Mouse (Mus musculus): ENCODE measurements around the gene Scgb1b24. TPM values are rescaled to one million over a fixed set of nuclear protein-coding genes. Genes with fewer than 3 reads are reported as not detected.

The Scgb1b24 gene
- polyA plus RNA-seq (2012; fragmentation: generic; extraction: Trizol): not detected

- no peak for TF ChIP-seq MAX (IDR thresholded peaks at IDR 0.05; ENCODE audit: low read depth)
- no peak for TF ChIP-seq SRF (IDR thresholded peaks at IDR 0.05; ENCODE audit: control insufficient read depth, insufficient read length, low read depth)
- no peak for TF ChIP-seq TCF12 (IDR thresholded peaks at IDR 0.05; ENCODE audit: insufficient read depth, poor library complexity, severe bottlenecking)
- no peak for TF ChIP-seq USF1 (IDR thresholded peaks at IDR 0.05; ENCODE audit: low read depth)
- TF ChIP-seq MYOD1 (IDR thresholded peaks at IDR 0.05; ENCODE audit: control insufficient read depth in 1 of 3, insufficient read length in 2 of 3, low read depth in 2 of 3): no peak
- TF ChIP-seq POLR2A (IDR thresholded peaks at IDR 0.05; ENCODE audit: insufficient read length, low read depth): no peak
- TF ChIP-seq POLR2AphosphoS2 (IDR thresholded peaks at IDR 0.05; ENCODE audit: insufficient read length, low read depth): no peak
- TF ChIP-seq CEBPB (IDR thresholded peaks at IDR 0.05; ENCODE audit: insufficient read depth, poor library complexity, severe bottlenecking): no peak
- TF ChIP-seq MYOG (IDR thresholded peaks at IDR 0.05; ENCODE audit: control insufficient read depth in 1 of 3, insufficient read depth in 1 of 3, insufficient read length in 2 of 3, low read depth in 2 of 3): no peak
- no peak for TF ChIP-seq REST (IDR thresholded peaks at IDR 0.05; ENCODE audit: insufficient read depth, insufficient read length)
- TF ChIP-seq TCF3 (IDR thresholded peaks at IDR 0.05; ENCODE audit: insufficient read length, low read depth): no peak
- no peak for TF ChIP-seq E2F4 (IDR thresholded peaks at IDR 0.05; ENCODE audit: insufficient read depth)
- H3ac ChIP-seq (ENCODE audit: control insufficient read depth, insufficient read length): no peak within 1 kb of the TSS
- no peaks in the 10 kb centered on the region for H3K27me3 ChIP-seq (ENCODE audit: control insufficient read depth, insufficient read depth, insufficient read length)
- H3K4me2 ChIP-seq (ENCODE audit: low read depth): no peak within 1 kb of the TSS
- no peaks in the 10 kb centered on the region for H3K79me2 ChIP-seq (ENCODE audit: control insufficient read depth, insufficient read depth)
- H3K4me3 ChIP-seq: no peak within 1 kb of the TSS
- no peaks in the 10 kb centered on the region for H3K36me3 ChIP-seq (ENCODE audit: control insufficient read depth, insufficient read depth)
These were observed at the start of gene Scgb1b24 for GRCm38 (mm10) chr7:33743499-33743898. TSS of gene Scgb1b24 (plus strand) at chr7:33743799.

- no peak within 1 kb of the TSS for H3K4me2 ChIP-seq (ENCODE audit: low read depth)
- no peaks in the 10 kb centered on the region for H3K36me3 ChIP-seq (ENCODE audit: control insufficient read depth, insufficient read depth)
- H3K27me3 ChIP-seq (ENCODE audit: control insufficient read depth, insufficient read depth, insufficient read length): no peaks in the 10 kb centered on the region
- no peak for TF ChIP-seq TCF3 (IDR thresholded peaks at IDR 0.05; ENCODE audit: insufficient read length, low read depth)
- TF ChIP-seq MAX (IDR thresholded peaks at IDR 0.05; ENCODE audit: low read depth): no peak
- no peak for TF ChIP-seq TCF12 (IDR thresholded peaks at IDR 0.05; ENCODE audit: insufficient read depth, poor library complexity, severe bottlenecking)
- TF ChIP-seq CEBPB (IDR thresholded peaks at IDR 0.05; ENCODE audit: insufficient read depth, poor library complexity, severe bottlenecking): no peak
- no peak for TF ChIP-seq USF1 (IDR thresholded peaks at IDR 0.05; ENCODE audit: low read depth)
- no peak for TF ChIP-seq POLR2A (IDR thresholded peaks at IDR 0.05; ENCODE audit: insufficient read length, low read depth)
- no peak for TF ChIP-seq E2F4 (IDR thresholded peaks at IDR 0.05; ENCODE audit: insufficient read depth)
- TF ChIP-seq MYOD1 (IDR thresholded peaks at IDR 0.05; ENCODE audit: control insufficient read depth in 1 of 3, insufficient read length in 2 of 3, low read depth in 2 of 3): no peak
- no peak for TF ChIP-seq SRF (IDR thresholded peaks at IDR 0.05; ENCODE audit: control insufficient read depth, insufficient read length, low read depth)
- no peak for TF ChIP-seq POLR2AphosphoS2 (IDR thresholded peaks at IDR 0.05; ENCODE audit: insufficient read length, low read depth)
- no peak for TF ChIP-seq MYOG (IDR thresholded peaks at IDR 0.05; ENCODE audit: control insufficient read depth in 1 of 3, insufficient read depth in 1 of 3, insufficient read length in 2 of 3, low read depth in 2 of 3)
- TF ChIP-seq REST (IDR thresholded peaks at IDR 0.05; ENCODE audit: insufficient read depth, insufficient read length): no peak
- H3ac ChIP-seq (ENCODE audit: control insufficient read depth, insufficient read length): no peak within 1 kb of the TSS
- H3K4me3 ChIP-seq: no peak within 1 kb of the TSS
- H3K79me2 ChIP-seq (ENCODE audit: control insufficient read depth, insufficient read depth): no peaks in the 10 kb centered on the region
These were observed 4.4 kb upstream of the Scgb1b24 start, which contains the start of gene Scgb2b24 for GRCm38 (mm10) chr7:33739212-33739611. TSS of gene Scgb2b24 (minus strand) at chr7:33739312.

Other genes with a start within 250 kb of the Scgb1b24 start
- gene Scgb2b21, start 223.3 kb upstream of the Scgb1b24 start, polyA plus RNA-seq (2012; fragmentation: generic; extraction: Trizol): not detected
- gene Scgb2b24, start 4.5 kb upstream of the Scgb1b24 start, polyA plus RNA-seq (2012; fragmentation: generic; extraction: Trizol): not detected
- gene Scgb2b26, start 201.2 kb downstream of the Scgb1b24 start, polyA plus RNA-seq (2012; fragmentation: generic; extraction: Trizol): not detected